Mouse (Mus musculus) E14TG2a.4 (cell line): ENCODE results near the gene Syt12.

Experiments
- CTCF ChIP-seq: conservative IDR thresholded peaks from 2 replicates; pipeline ENCODE4 v1.5.1; 2014; ENCODE audit warnings: low read length
- NANOG ChIP-seq: IDR thresholded peaks from 2 replicates; pipeline ENCODE4 v1.6.1; 2014; ENCODE audit warnings: borderline replicate concordance, low read length, mixed read lengths

- TF ChIP-seq CTCF = no peak
- no peak for TF ChIP-seq NANOG
These were observed 56.9 kb downstream of the Syt12 start for GRCm38 (mm10) chr19:4420153-4420910.
